Mouse (Mus musculus) bone marrow macrophage, adult 2 months (primary cell): ENCODE results near the gene Fasn.

Experiments
- CTCF ChIP-seq: IDR thresholded peaks from 2 replicates; pipeline ENCODE4 v1.5.1; 2012; ENCODE audit warnings: low read depth, mild to moderate bottlenecking, low read length, moderate library complexity
- POLR2A ChIP-seq: IDR thresholded peaks from 2 replicates; pipeline ENCODE4 v1.6.1; 2012; ENCODE audit warnings: mild to moderate bottlenecking, low read depth, low read length, borderline replicate concordance

DNA sequence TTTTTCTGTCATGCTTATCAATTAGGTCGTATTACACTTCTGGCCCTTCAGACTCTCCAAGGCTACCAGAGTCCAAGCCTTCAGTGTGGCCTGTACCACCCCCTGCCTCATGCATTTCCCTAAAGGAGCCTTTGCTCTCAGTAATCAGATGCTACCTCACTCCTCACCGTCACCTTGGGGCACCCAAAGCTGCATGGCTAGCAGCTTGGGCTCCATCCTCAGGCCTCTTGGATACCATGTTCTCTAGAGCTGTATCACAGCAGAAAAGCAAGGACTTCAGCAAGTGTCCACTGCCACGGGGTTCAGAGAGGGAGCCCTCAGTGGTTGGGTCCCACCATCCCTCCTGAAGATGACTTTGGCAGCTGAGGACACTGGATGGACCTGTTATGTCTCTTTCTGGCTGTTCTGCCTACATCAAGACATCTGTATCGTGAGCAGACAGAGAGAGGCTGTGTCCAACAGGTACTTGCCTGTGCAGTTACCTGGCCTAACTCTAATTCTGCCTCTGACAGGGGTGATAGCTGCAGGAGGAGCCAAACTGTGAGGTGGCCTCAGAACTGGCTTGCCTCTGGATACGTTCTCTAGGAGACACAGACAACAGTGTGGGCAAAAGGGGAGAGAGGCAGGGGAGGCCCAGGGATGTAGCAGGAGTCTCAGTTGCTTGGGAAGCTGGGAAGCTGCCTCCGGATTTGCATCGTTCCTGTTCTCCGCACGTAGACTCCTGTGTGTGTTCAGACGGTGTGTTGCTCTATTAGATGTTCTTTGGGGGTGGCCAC is 5.6 kb upstream of the Fasn start:
- TF ChIP-seq POLR2A, result no peak
- no peak for TF ChIP-seq CTCF
